Mouse (Mus musculus): Measurements from ENCODE around the gene Gm20695. TPM values are rescaled to one million over a fixed set of nuclear protein-coding genes. Genes with fewer than 3 reads are reported as not detected.

Gm20695 gene
- total RNA-seq, 1 experiment from 2014 or later = not detected

DNA sequence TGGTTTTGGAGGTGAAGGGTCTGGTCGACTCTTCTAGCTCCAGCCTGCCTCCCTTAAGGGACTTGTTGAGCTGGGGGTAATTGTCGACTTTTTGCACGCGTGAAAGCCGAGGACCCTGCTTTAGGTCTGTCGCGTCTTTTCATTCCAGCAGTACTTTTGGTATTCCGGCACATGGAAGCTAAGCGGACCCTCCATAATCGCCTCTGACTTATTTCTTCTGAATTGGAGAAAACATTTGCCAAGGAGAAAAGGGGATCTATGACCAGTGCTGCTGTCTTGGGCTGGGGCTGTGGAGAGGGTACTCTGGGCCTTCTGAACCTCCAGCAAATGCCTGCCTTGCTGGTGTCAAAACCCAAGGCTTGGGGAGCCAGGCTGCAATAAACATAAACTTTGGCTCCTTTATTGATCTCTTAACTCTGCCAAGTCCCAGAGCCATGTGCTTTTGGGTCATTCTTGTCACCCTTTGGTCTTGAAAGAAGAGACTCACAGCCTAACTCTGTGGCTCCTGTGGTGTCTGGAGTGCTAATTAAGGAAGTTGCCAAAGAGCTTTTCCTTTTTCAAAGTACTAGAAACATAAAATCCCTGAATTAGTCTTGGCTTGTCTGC, 720 bp downstream of the Gm20695 start:
- ATAC-seq (replicated peaks in 1 of 2; ENCODE audit: insufficient read depth in 1 of 2, low FRiP score in 2 of 2, low TSS enrichment in 1 of 2, low read depth in 1 of 2, poor library complexity in 2 of 2, severe bottlenecking in 2 of 2) = peak; percentile 30 to 35; a peak in 1 of 4 replicates

- no peak for ATAC-seq (replicated peaks in 1 of 2; ENCODE audit: insufficient read depth in 1 of 2, low FRiP score in 2 of 2, low TSS enrichment in 1 of 2, low read depth in 1 of 2, poor library complexity in 2 of 2, severe bottlenecking in 2 of 2)
These were observed 7.3 kb downstream of the Gm20695 start for GRCm38 (mm10) chr16:3891621-3892295.

DNA sequence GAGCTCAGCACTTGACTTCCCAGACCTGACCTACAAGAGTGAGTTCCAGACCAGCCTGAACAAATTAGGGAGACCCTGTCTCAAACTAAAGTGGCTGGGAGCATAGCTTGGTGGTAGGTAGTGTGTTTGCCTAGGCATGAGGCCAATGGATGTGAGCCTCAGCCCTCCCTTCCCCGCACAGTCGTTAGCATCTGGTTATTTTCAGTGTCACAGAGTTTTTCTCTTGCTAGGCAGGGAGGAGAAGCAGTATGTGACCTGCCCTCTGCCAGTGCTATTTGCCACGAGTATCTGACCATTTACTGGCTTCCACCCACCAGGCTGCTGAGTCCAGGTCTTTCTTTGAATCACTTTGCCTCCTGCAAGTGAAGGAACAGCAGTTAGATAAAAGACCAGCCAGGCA, 9.3 kb downstream of the Gm20695 start:
- ATAC-seq (replicated peaks in 1 of 2; ENCODE audit: insufficient read depth in 1 of 2, low FRiP score in 2 of 2, low TSS enrichment in 1 of 2, low read depth in 1 of 2, poor library complexity in 2 of 2, severe bottlenecking in 2 of 2) = no peak

DNA sequence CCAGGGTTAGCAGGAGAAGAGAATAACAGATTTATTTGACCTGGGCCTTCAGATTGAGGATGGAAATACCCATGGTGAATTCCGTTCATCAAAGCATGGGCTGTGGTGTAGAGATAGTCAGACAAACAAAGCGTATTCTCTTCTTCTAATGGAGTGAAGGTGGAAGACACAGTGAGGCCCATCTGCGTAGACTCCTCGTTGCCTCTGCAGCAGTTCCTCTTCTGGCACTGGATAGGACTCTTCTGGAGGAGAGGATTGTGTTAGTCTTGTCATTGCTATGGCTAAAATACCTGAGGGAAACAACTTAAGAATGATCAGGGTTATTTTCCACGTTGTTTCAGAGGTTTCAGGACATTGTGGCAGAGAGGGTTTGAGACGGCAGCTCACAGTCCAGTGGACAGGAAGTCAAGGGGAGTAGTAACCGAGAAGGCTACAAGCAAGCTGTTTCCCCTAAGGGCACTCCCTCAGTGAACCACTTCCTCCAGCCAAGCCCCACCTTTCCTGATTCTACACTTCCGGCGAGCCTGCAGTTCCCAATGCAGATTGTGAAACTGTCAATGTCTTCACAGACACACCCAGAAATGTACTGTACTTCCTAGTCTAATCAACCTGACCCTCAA, 10.8 kb downstream of the Gm20695 start:
- peak; percentile 86 to 95 for ATAC-seq (replicated peaks in 1 of 2; ENCODE audit: insufficient read depth in 1 of 2, low FRiP score in 2 of 2, low TSS enrichment in 1 of 2, low read depth in 1 of 2, poor library complexity in 2 of 2, severe bottlenecking in 2 of 2)

- ATAC-seq (replicated peaks in 1 of 2; ENCODE audit: insufficient read depth in 1 of 2, low FRiP score in 2 of 2, low TSS enrichment in 1 of 2, low read depth in 1 of 2, poor library complexity in 2 of 2, severe bottlenecking in 2 of 2) = no peak
These were observed 11.6 kb downstream of the Gm20695 start for GRCm38 (mm10) chr16:3896046-3896445.

DNA sequence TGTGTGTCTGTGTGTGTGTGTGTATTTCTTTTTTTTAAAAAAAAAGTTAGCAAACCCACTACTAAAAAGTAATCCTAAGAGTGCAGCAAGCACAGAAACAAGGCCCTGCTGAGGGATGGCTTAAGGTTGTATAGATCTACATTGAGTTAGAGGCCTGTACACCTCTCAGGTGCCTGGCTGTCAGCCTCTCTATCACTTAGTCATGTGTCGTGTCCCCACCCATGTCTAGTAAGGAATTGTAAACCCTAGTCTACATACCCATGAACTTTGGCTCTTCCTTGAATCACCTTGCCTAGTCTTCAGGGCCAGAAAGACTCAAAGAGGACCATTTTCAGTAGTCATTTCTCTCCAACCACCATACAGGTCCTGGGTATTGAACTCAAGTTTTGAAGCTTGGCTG, 12.1 kb downstream of the Gm20695 start:
- ATAC-seq (replicated peaks in 1 of 2; ENCODE audit: insufficient read depth in 1 of 2, low FRiP score in 2 of 2, low TSS enrichment in 1 of 2, low read depth in 1 of 2, poor library complexity in 2 of 2, severe bottlenecking in 2 of 2) = no peak

DNA sequence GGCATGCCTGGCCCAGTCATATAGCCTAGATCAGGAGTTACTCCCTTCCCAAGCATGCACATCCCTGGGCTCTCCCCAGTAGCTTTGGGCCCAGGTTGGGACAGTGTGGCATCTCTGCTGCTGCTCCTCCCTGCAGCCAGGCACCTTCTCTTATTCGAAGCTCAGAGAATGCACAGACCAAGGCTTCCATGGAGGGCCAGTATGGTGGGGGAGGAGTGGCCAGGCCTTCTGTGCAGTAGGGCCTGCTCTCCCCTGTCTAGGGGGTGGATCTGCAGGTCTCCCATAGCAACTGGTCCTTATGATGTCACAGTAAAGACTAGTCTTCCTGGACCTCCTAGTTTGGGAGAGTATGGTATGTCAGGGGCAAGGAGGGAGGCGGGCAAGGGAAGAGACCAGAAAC, 23.0 kb downstream of the Gm20695 start:
- ATAC-seq (replicated peaks in 1 of 2; ENCODE audit: insufficient read depth in 1 of 2, low FRiP score in 2 of 2, low TSS enrichment in 1 of 2, low read depth in 1 of 2, poor library complexity in 2 of 2, severe bottlenecking in 2 of 2) = no peak

- peak; percentile 95 to 96 for ATAC-seq (replicated peaks in 1 of 2; ENCODE audit: insufficient read depth in 1 of 2, low FRiP score in 2 of 2, low TSS enrichment in 1 of 2, low read depth in 1 of 2, poor library complexity in 2 of 2, severe bottlenecking in 2 of 2)
These were observed 24.2 kb downstream of the Gm20695 start, which contains the start of the genes 1700037C18Rik and Cluap1 for GRCm38 (mm10) chr16:3908537-3909111. 1700037C18Rik (minus strand) TSS chr16:3908689. Cluap1 (plus strand) TSS chr16:3908801.

DNA sequence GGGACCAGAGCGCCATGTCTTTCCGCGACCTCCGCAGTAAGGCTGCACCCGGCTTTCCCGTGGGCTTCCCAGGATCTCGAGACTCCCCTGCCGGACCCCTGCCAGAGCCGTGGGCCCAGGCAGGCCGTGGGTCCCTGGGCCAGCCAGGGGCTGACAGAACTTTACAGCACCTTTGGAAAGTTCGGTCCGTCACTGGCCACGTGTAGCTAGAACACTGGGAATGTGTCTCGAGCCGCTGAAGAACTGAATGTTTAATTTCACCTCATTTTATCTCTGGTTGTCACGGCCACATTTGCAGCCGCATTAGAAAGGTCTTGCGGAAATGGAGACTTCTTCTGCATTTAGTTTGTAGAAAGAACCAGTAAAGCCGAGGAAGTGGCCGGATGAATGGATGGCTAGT, 24.7 kb downstream of the Gm20695 start:
- ATAC-seq (replicated peaks in 1 of 2; ENCODE audit: insufficient read depth in 1 of 2, low FRiP score in 2 of 2, low TSS enrichment in 1 of 2, low read depth in 1 of 2, poor library complexity in 2 of 2, severe bottlenecking in 2 of 2) = no peak

GRCm38 (mm10) chr16:3920756-3921155, 36.3 kb downstream of the Gm20695 start:
- peak in 1 of 2 experiments; percentile 42; a peak in 1 of 4 replicates for ATAC-seq (replicated peaks in 1 of 2; ENCODE audit: insufficient read depth in 1 of 2, low FRiP score in 2 of 2, low TSS enrichment in 1 of 2, low read depth in 1 of 2, poor library complexity in 2 of 2, severe bottlenecking in 2 of 2)

DNA sequence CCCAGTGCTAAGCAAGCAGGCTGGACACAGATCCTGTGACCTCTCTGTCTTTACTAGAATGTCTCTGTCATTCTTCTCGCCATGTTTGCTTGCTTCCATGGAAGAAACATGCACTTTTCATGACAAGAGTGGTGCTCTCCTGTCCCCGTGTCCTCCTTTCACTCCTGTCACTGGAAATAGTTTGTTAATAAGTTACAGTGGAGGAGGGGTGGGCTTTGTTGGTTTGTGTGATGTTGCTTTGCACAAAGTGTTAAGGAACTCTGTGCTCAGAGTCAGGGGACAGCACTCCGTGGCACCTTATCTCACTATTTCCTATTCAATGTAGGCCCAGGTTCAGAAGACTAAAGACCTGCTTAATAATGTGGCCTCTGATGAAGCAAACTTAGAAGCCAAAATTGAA, 39.1 kb downstream of the Gm20695 start:
- ATAC-seq (replicated peaks in 1 of 2; ENCODE audit: insufficient read depth in 1 of 2, low FRiP score in 2 of 2, low TSS enrichment in 1 of 2, low read depth in 1 of 2, poor library complexity in 2 of 2, severe bottlenecking in 2 of 2) = no peak

GRCm38 (mm10) chr16:3923966-3924365, 39.5 kb downstream of the Gm20695 start:
- no peak for ATAC-seq (replicated peaks in 1 of 2; ENCODE audit: insufficient read depth in 1 of 2, low FRiP score in 2 of 2, low TSS enrichment in 1 of 2, low read depth in 1 of 2, poor library complexity in 2 of 2, severe bottlenecking in 2 of 2)

GRCm38 (mm10) chr16:3928582-3928981, 44.1 kb downstream of the Gm20695 start:
- no peak for ATAC-seq (replicated peaks in 1 of 2; ENCODE audit: insufficient read depth in 1 of 2, low FRiP score in 2 of 2, low TSS enrichment in 1 of 2, low read depth in 1 of 2, poor library complexity in 2 of 2, severe bottlenecking in 2 of 2)

- ATAC-seq (replicated peaks in 1 of 2; ENCODE audit: insufficient read depth in 1 of 2, low FRiP score in 2 of 2, low TSS enrichment in 1 of 2, low read depth in 1 of 2, poor library complexity in 2 of 2, severe bottlenecking in 2 of 2) = peak; percentile 32 to 62; a peak in 2 of 4 replicates
These were observed 44.7 kb downstream of the Gm20695 start for GRCm38 (mm10) chr16:3929151-3929550.

DNA sequence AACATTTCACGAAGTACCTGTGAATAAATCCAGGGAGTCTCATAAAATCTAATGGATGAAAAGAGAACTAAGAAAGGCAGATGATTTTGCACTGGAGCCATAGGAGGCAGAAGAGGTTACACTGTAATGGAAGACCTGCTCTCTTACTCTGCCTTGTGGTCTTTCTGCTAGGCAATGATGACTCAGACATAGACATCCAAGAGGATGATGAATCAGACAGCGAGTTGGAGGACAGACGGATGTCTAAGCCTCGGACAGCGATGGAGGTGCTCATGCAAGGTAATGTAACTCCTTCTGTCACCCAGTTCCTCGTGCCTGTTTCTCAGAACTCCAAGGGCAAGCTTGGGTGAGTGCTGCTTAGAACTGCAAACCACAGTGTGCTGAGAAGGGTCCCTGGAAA, 49.1 kb downstream of the Gm20695 start:
- no peak for ATAC-seq (replicated peaks in 1 of 2; ENCODE audit: insufficient read depth in 1 of 2, low FRiP score in 2 of 2, low TSS enrichment in 1 of 2, low read depth in 1 of 2, poor library complexity in 2 of 2, severe bottlenecking in 2 of 2)

GRCm38 (mm10) chr16:3934091-3934490, 49.6 kb downstream of the Gm20695 start:
- no peak for ATAC-seq (replicated peaks in 1 of 2; ENCODE audit: insufficient read depth in 1 of 2, low FRiP score in 2 of 2, low TSS enrichment in 1 of 2, low read depth in 1 of 2, poor library complexity in 2 of 2, severe bottlenecking in 2 of 2)

GRCm38 (mm10) chr16:3934701-3935100, 50.3 kb downstream of the Gm20695 start:
- ATAC-seq (replicated peaks in 1 of 2; ENCODE audit: insufficient read depth in 1 of 2, low FRiP score in 2 of 2, low TSS enrichment in 1 of 2, low read depth in 1 of 2, poor library complexity in 2 of 2, severe bottlenecking in 2 of 2) = no peak

GRCm38 (mm10) chr16:3951141-3951540, 66.7 kb downstream of the Gm20695 start:
- no peak for ATAC-seq (replicated peaks in 1 of 2; ENCODE audit: insufficient read depth in 1 of 2, low FRiP score in 2 of 2, low TSS enrichment in 1 of 2, low read depth in 1 of 2, poor library complexity in 2 of 2, severe bottlenecking in 2 of 2)
